Mouse (Mus musculus): ENCODE measurements at regions not wholly inside any gene's neighbourhood (a gene's known extent, or its start where the extent isn't known, plus 50 kb on each side); places are given as distances from the start of the nearest gene placed in this dataset.

DNA sequence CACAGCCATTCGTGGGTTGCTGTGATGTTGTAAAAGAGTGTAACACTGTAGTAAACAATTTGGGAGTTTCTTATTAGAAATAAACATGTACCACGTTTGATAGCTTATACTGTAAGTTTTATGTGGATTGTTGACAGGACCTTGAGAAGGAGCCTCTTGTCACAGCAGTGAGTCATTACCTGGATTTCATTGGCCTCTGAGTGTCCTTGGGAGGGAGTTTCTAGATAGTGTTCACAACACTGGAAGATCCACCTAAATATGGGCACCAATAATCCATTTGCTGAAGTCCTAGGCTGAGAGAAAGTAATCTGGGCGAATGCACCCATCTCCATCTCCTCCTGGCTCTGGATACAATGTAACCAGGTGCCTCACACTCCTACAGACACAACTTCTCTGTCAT is 281.7 kb upstream of the Gadl1 start:
- TF ChIP-seq POLR2A (IDR thresholded peaks at IDR 0.05; ENCODE audit: borderline replicate concordance, extremely low read depth, low read depth, low read length), result no peak
- no peak for TF ChIP-seq CTCF (IDR thresholded peaks at IDR 0.05; ENCODE audit: insufficient read depth, low read length)
